Mouse (Mus musculus) ES-Bruce4 (cell line): ENCODE results near the gene Cntnap5b. TPM values are rescaled to one million over a fixed set of nuclear protein-coding genes. Genes with fewer than 3 reads are reported as not detected.

Source experiments
- H3K27ac ChIP-seq: 2 replicates; pipeline ENCODE4 v1.5.1; 2012; ENCODE audit warnings: low read length, inconsistent platforms; ENCODE audit not compliant: insufficient read depth
- H3K27me3 ChIP-seq: 2 replicates; pipeline ENCODE4 v1.6.1; 2012; ENCODE audit warnings: mild to moderate bottlenecking, low read length, inconsistent platforms; ENCODE audit not compliant: control insufficient read depth, poor library complexity, insufficient read depth, severe bottlenecking
- H3K36me3 ChIP-seq: 2 replicates; pipeline ENCODE4 v1.6.1; 2012; ENCODE audit warnings: inconsistent platforms, mild to moderate bottlenecking, low read length, moderate library complexity; ENCODE audit not compliant: control insufficient read depth, poor library complexity, insufficient read depth, severe bottlenecking
- H3K4me1 ChIP-seq: one replicate; pipeline ENCODE4 v1.8.1; 2011; ENCODE audit warnings: low read length; ENCODE audit not compliant: control insufficient read depth, insufficient read depth
- H3K4me3 ChIP-seq: 2 replicates; pipeline ENCODE4 v1.5.1; 2011; ENCODE audit warnings: low read depth, mild to moderate bottlenecking, low read length
- H3K9ac ChIP-seq: 2 replicates; pipeline ENCODE4 v1.6.1; 2012; ENCODE audit warnings: low read depth, mild to moderate bottlenecking, inconsistent platforms; ENCODE audit not compliant: poor library complexity, severe bottlenecking
- H3K9me3 ChIP-seq: replicated peaks from 2 replicates; pipeline ENCODE4 v1.6.1; 2012; ENCODE audit warnings: mild to moderate bottlenecking, low read length, inconsistent platforms; ENCODE audit not compliant: control insufficient read depth, poor library complexity, insufficient read depth, severe bottlenecking
- CTCF ChIP-seq: IDR thresholded peaks from one replicate; pipeline ENCODE4 v1.8.1; 2011; ENCODE audit warnings: low read depth, low read length
- EP300 ChIP-seq: IDR thresholded peaks from 2 replicates; pipeline ENCODE4 v1.6.1; 2011; ENCODE audit warnings: low read depth, low read length; ENCODE audit not compliant: insufficient read depth
- POLR2A ChIP-seq: IDR thresholded peaks from one replicate; pipeline ENCODE4 v1.8.1; 2011; ENCODE audit warnings: low read length; ENCODE audit not compliant: insufficient read depth
- polyA plus RNA-seq: library from polyadenylated mRNA; stranded (reverse); fragments of >200 nt; gene quantifications from 2 replicates; pipeline ENCODE4 v1.2.4, GENCODE M21; 2011; ENCODE audit warnings: low read depth; ENCODE audit not compliant: missing spikeins, insufficient read depth, insufficient read length

Gene Cntnap5b
- polyA plus RNA-seq, result not detected in 2 replicates

- Histone ChIP-seq H3K9ac (no peak within 1 kb of the TSS), H3K4me3 (no peak within 1 kb of the TSS), H3K36me3 (no peaks in the 10 kb centered on the region), H3K4me1 (no peaks in the 10 kb centered on the region), H3K27me3 (no peaks in the 10 kb centered on the region), H3K27ac (no peak within 1 kb of the TSS), H3K9me3 (no peaks in the 10 kb centered on the region)
- no peak for TF ChIP-seq POLR2A
- no peak for TF ChIP-seq CTCF
- TF ChIP-seq EP300, result no peak
These were observed at the start of gene Cntnap5b for GRCm38 (mm10) chr1:99772614-99773013. Gene Cntnap5b, plus strand, starts transcription at chr1:99772765.

GRCm38 (mm10) chr1:99759996-99760395 lies 12.6 kb upstream of the Cntnap5b start:
- no peak overlapping the region for H3K27ac ChIP-seq
- H3K36me3 ChIP-seq, result no peaks in the 10 kb centered on the region
- TF ChIP-seq EP300 (no peak), CTCF (no peak), POLR2A (no peak)
- H3K27me3 ChIP-seq, result no peaks in the 10 kb centered on the region
- no peak overlapping the region for H3K4me3 ChIP-seq
- no peaks in the 10 kb centered on the region for H3K4me1 ChIP-seq
- H3K9me3 ChIP-seq, result no peaks in the 10 kb centered on the region
- H3K9ac ChIP-seq, result no peak overlapping the region

GRCm38 (mm10) chr1:99772183-99772582 lies 382 bp upstream of the Cntnap5b start:
- H3K4me3 ChIP-seq, result no peak overlapping the region
- H3K36me3 ChIP-seq, result no peaks in the 10 kb centered on the region
- H3K9ac ChIP-seq, result no peak overlapping the region
- H3K27ac ChIP-seq, result no peak overlapping the region
- no peaks in the 10 kb centered on the region for H3K9me3 ChIP-seq
- no peaks in the 10 kb centered on the region for H3K27me3 ChIP-seq
- TF ChIP-seq CTCF (no peak), POLR2A (no peak), EP300 (no peak)
- no peaks in the 10 kb centered on the region for H3K4me1 ChIP-seq

GRCm38 (mm10) chr1:99774144-99774543 lies 1.6 kb downstream of the Cntnap5b start:
- no peak overlapping the region for H3K9ac ChIP-seq
- no peaks in the 10 kb centered on the region for H3K27me3 ChIP-seq
- H3K27ac ChIP-seq, result no peak overlapping the region
- TF ChIP-seq POLR2A, result no peak
- TF ChIP-seq CTCF, result no peak
- TF ChIP-seq EP300, result no peak
- H3K4me1 ChIP-seq, result no peaks in the 10 kb centered on the region
- no peaks in the 10 kb centered on the region for H3K36me3 ChIP-seq
- no peak overlapping the region for H3K4me3 ChIP-seq
- H3K9me3 ChIP-seq, result no peaks in the 10 kb centered on the region

- no peak overlapping the region for H3K9ac ChIP-seq
- H3K36me3 ChIP-seq, result no peaks in the 10 kb centered on the region
- H3K4me1 ChIP-seq, result no peaks in the 10 kb centered on the region
- no peaks in the 10 kb centered on the region for H3K9me3 ChIP-seq
- TF ChIP-seq POLR2A (no peak), EP300 (no peak), CTCF (no peak)
- H3K27me3 ChIP-seq, result no peaks in the 10 kb centered on the region
- H3K4me3 ChIP-seq, result no peak overlapping the region
- H3K27ac ChIP-seq, result no peak overlapping the region
These were observed 41.0 kb downstream of the Cntnap5b start for GRCm38 (mm10) chr1:99813334-99814110.

- no peak overlapping the region for H3K27ac ChIP-seq
- no peaks in the 10 kb centered on the region for H3K36me3 ChIP-seq
- H3K4me1 ChIP-seq, result no peaks in the 10 kb centered on the region
- no peak for TF ChIP-seq CTCF
- TF ChIP-seq EP300, result no peak
- no peak for TF ChIP-seq POLR2A
- H3K9ac ChIP-seq, result no peak overlapping the region
- no peaks in the 10 kb centered on the region for H3K27me3 ChIP-seq
- no peak overlapping the region for H3K4me3 ChIP-seq
- H3K9me3 ChIP-seq, result no peaks in the 10 kb centered on the region
These were observed 99.8 kb downstream of the Cntnap5b start for GRCm38 (mm10) chr1:99872344-99872743.
